Mouse (Mus musculus) mouse embryonic stem cell (cell line): ENCODE results near the gene Alcam.

Experiments
- in situ Hi-C, 2 experiments: fragments of 300-500 bp; cut with MboI; formaldehyde crosslinking; loops; 1 replicate in 1 of 2; 3 replicates in 1 of 2; pipeline ENCODE4 v1.14.3; 2019 to 2020; ENCODE audit warnings: low sequenced_read_pairs in 2 of 2, low pct_unique_long_range_greater_than_20kb in 1 of 2, mixed read lengths in 1 of 2; ENCODE audit not compliant: unreplicated experiment in 1 of 2

Gene Alcam

GRCm38 (mm10) chr16:52302790-52303531 is 150.9 kb downstream of the Alcam start:
- in situ Hi-C loops: no loop called here

GRCm38 (mm10) chr16:52301730-52302129 is 152.1 kb downstream of the Alcam start:
- in situ Hi-C loops: no loop called here

GRCm38 (mm10) chr16:52296376-52296775 is 157.5 kb downstream of the Alcam start:
- in situ Hi-C loops: no loop called here

- in situ Hi-C loops: no loop called here
Measured at GRCm38 (mm10) chr16:52295535-52295934, 158.3 kb downstream of the Alcam start.

GRCm38 (mm10) chr16:52292440-52293048 is 161.3 kb downstream of the Alcam start:
- in situ Hi-C loops: no loop called here

- in situ Hi-C loops: no loop called here
Measured at GRCm38 (mm10) chr16:52280186-52280585, 173.7 kb downstream of the Alcam start.

GRCm38 (mm10) chr16:52265066-52265465 is 188.8 kb downstream of the Alcam start:
- in situ Hi-C loops: no loop called here

- in situ Hi-C loops: no loop called here
Measured at GRCm38 (mm10) chr16:52263751-52264150, 190.1 kb downstream of the Alcam start.

GRCm38 (mm10) chr16:52262582-52262981 is 191.3 kb downstream of the Alcam start:
- in situ Hi-C loops: no loop called here

GRCm38 (mm10) chr16:52261755-52262154 is 192.1 kb downstream of the Alcam start:
- in situ Hi-C loops: no loop called here

GRCm38 (mm10) chr16:52250935-52251334 is 202.9 kb downstream of the Alcam start:
- in situ Hi-C loops: no loop called here

GRCm38 (mm10) chr16:52250196-52250595 is 203.7 kb downstream of the Alcam start:
- in situ Hi-C loops: no loop called here

- in situ Hi-C loops: no loop called here
Measured at GRCm38 (mm10) chr16:52243421-52243973, 210.4 kb downstream of the Alcam start.

GRCm38 (mm10) chr16:52242144-52242543 is 211.7 kb downstream of the Alcam start:
- in situ Hi-C loops: no loop called here

- in situ Hi-C loops: no loop called here
Measured at GRCm38 (mm10) chr16:52229930-52230329, 223.9 kb downstream of the Alcam start.

GRCm38 (mm10) chr16:52229446-52229845 is 224.4 kb downstream of the Alcam start:
- in situ Hi-C loops: no loop called here

- in situ Hi-C loops: no loop called here
Measured at GRCm38 (mm10) chr16:52222896-52223295, 231.0 kb downstream of the Alcam start.

- in situ Hi-C loops: no loop called here
Measured at GRCm38 (mm10) chr16:52219069-52219468, 234.8 kb downstream of the Alcam start.

GRCm38 (mm10) chr16:52210844-52211606 is 242.8 kb downstream of the Alcam start:
- in situ Hi-C loops: no loop called here
